Mouse (Mus musculus) forebrain, embryonic 16.5 days (tissue): ENCODE results near the gene Olfr524. TPM values are rescaled to one million over a fixed set of nuclear protein-coding genes. Genes with fewer than 3 reads are reported as not detected.

ENCODE experiments used
- ATAC-seq: fragments of 200-750 bp; cut with Nextera tagmentation; 2 replicates; pipeline ENCODE4 v1.8.0; 2017; ENCODE audit warnings: mild to moderate bottlenecking, moderate library complexity
- H3K27ac ChIP-seq: fragments of 300-500 bp; sonication (generic); 2 replicates; pipeline ENCODE4 v1.5.1; 2014; ENCODE audit warnings: low read length, control low read depth
- H3K27me3 ChIP-seq: fragments of 300-500 bp; sonication (generic); replicated peaks from 2 replicates; pipeline ENCODE4 v1.6.1; 2014; ENCODE audit warnings: low read length; ENCODE audit not compliant: control insufficient read depth, insufficient read depth
- H3K36me3 ChIP-seq: fragments of 300-500 bp; sonication (generic); 2 replicates; pipeline ENCODE4 v1.6.1; 2014; ENCODE audit not compliant: control insufficient read depth, insufficient read depth
- H3K4me1 ChIP-seq: fragments of 300-500 bp; sonication (generic); replicated peaks from 2 replicates; pipeline ENCODE4 v1.6.1; 2014; ENCODE audit warnings: low read length; ENCODE audit not compliant: control insufficient read depth, insufficient read depth
- H3K4me2 ChIP-seq: fragments of 300-500 bp; sonication (generic); 2 replicates; pipeline ENCODE4 v1.6.1; 2014; ENCODE audit warnings: mild to moderate bottlenecking, low read length, control low read depth
- H3K4me3 ChIP-seq: fragments of 300-500 bp; sonication (generic); replicated peaks from 2 replicates; pipeline ENCODE4 v1.5.1; 2014; ENCODE audit warnings: mild to moderate bottlenecking, low read length, control low read depth
- H3K9ac ChIP-seq: fragments of 300-500 bp; sonication (generic); replicated peaks from 2 replicates; pipeline ENCODE4 v1.6.1; 2014; ENCODE audit warnings: low read depth, low read length, control low read depth
- H3K9me3 ChIP-seq: fragments of 300-500 bp; sonication (generic); 2 replicates; pipeline ENCODE4 v1.6.1; 2016; ENCODE audit warnings: low read length; ENCODE audit not compliant: control insufficient read depth
- WGBS: fragments of 180-500 bp; shearing (Covaris S2); extraction: QIAGEN DNeasy Blood & Tissue Kit; methylation state at CpG from one replicate; pipeline ENCODE4 v1.1.7; 2014; 5-methylcytosine and 5-hydroxymethylcytosine counted together
- polyA plus RNA-seq: library from polyadenylated mRNA; unstranded; fragments of >200 nt; fragmentation: Nextera tagmentation; extraction: Ambion mirVana; gene quantifications from 2 replicates; pipeline ENCODE4 v1.2.1, GENCODE M21; 2015

The Olfr524 gene
- polyA plus RNA-seq, 1 experiment from 2014 or later, result not detected

- H3K27me3 ChIP-seq, result no peaks in the 10 kb centered on the region
- H3K9ac ChIP-seq, result no peak overlapping the region
- no peaks in the 10 kb centered on the region for H3K36me3 ChIP-seq
- no peaks in the 10 kb centered on the region for H3K9me3 ChIP-seq
- H3K4me1 ChIP-seq, result no peaks in the 10 kb centered on the region
- H3K27ac ChIP-seq, result no peak overlapping the region
- 87% methylated on average over 5 of the region's 5 CpGs for WGBS
- no peak for ATAC-seq
- no peak overlapping the region for H3K4me2 ChIP-seq
- H3K4me3 ChIP-seq, result no peak overlapping the region
Observed at GRCm38 (mm10) chr7:140213841-140214240, 8.1 kb upstream of the Olfr524 start.

GRCm38 (mm10) chr7:140208677-140209076 lies 2.9 kb upstream of the Olfr524 start:
- H3K36me3 ChIP-seq, result no peaks in the 10 kb centered on the region
- WGBS, result 92% methylated on average over 3 of the region's 3 CpGs
- no peaks in the 10 kb centered on the region for H3K9me3 ChIP-seq
- no peak for ATAC-seq
- H3K9ac ChIP-seq, result no peak overlapping the region
- no peak overlapping the region for H3K4me3 ChIP-seq
- no peaks in the 10 kb centered on the region for H3K27me3 ChIP-seq
- no peak overlapping the region for H3K4me2 ChIP-seq
- no peaks in the 10 kb centered on the region for H3K4me1 ChIP-seq
- H3K27ac ChIP-seq, result no peak overlapping the region

- H3K27me3 ChIP-seq, result no peaks in the 10 kb centered on the region
- H3K4me1 ChIP-seq, result no peaks in the 10 kb centered on the region
- no peak for ATAC-seq
- no peak overlapping the region for H3K27ac ChIP-seq
- H3K9ac ChIP-seq, result no peak overlapping the region
- WGBS, result 81% methylated on average over 8 of the region's 8 CpGs
- no peaks in the 10 kb centered on the region for H3K9me3 ChIP-seq
- no peak overlapping the region for H3K4me3 ChIP-seq
- no peaks in the 10 kb centered on the region for H3K36me3 ChIP-seq
- no peak overlapping the region for H3K4me2 ChIP-seq
Observed at GRCm38 (mm10) chr7:140208153-140208552, 2.4 kb upstream of the Olfr524 start.

GRCm38 (mm10) chr7:140206904-140207303 lies 1.1 kb upstream of the Olfr524 start:
- Histone ChIP-seq H3K4me2 (no peak overlapping the region), H3K36me3 (no peaks in the 10 kb centered on the region), H3K27ac (no peak overlapping the region), H3K4me1 (no peaks in the 10 kb centered on the region), H3K27me3 (no peaks in the 10 kb centered on the region), H3K9me3 (no peaks in the 10 kb centered on the region), H3K4me3 (no peak overlapping the region), H3K9ac (no peak overlapping the region)
- no peak for ATAC-seq
- 81% methylated on average over 3 of the region's 3 CpGs for WGBS

GRCm38 (mm10) chr7:140201090-140201489 lies 4.7 kb downstream of the Olfr524 start:
- Histone ChIP-seq H3K4me1 (no peaks in the 10 kb centered on the region), H3K4me2 (no peak overlapping the region)

GRCm38 (mm10) chr7:140196002-140196401 lies 9.8 kb downstream of the Olfr524 start:
- no peaks in the 10 kb centered on the region for H3K4me1 ChIP-seq
- no peak overlapping the region for H3K27ac ChIP-seq
- no peaks in the 10 kb centered on the region for H3K9me3 ChIP-seq
- no peaks in the 10 kb centered on the region for H3K36me3 ChIP-seq
- no peak overlapping the region for H3K9ac ChIP-seq
- H3K4me3 ChIP-seq, result no peak overlapping the region
- no peak for ATAC-seq
- no peak overlapping the region for H3K4me2 ChIP-seq
- no peaks in the 10 kb centered on the region for H3K27me3 ChIP-seq
- WGBS, result 85% methylated on average over 8 of the region's 8 CpGs

More at GRCm38 (mm10) chr7:140201090-140201489, 4.7 kb downstream of the Olfr524 start:
- no peak for ATAC-seq
- Histone ChIP-seq H3K9me3 (no peaks in the 10 kb centered on the region), H3K27ac (no peak overlapping the region), H3K4me3 (no peak overlapping the region), H3K36me3 (no peaks in the 10 kb centered on the region), H3K27me3 (no peaks in the 10 kb centered on the region), H3K9ac (no peak overlapping the region)
- 88% methylated on average over 4 of the region's 4 CpGs for WGBS

GRCm38 (mm10) chr7:140194031-140194430 lies 11.7 kb downstream of the Olfr524 start:
- H3K4me1 ChIP-seq, result no peaks in the 10 kb centered on the region
- no peaks in the 10 kb centered on the region for H3K27me3 ChIP-seq
- H3K9ac ChIP-seq, result no peak overlapping the region
- H3K27ac ChIP-seq, result no peak overlapping the region
- 90% methylated on average over 4 of the region's 4 CpGs for WGBS
- H3K36me3 ChIP-seq, result no peaks in the 10 kb centered on the region
- no peak overlapping the region for H3K4me3 ChIP-seq
- no peak overlapping the region for H3K4me2 ChIP-seq
- no peaks in the 10 kb centered on the region for H3K9me3 ChIP-seq
- no peak for ATAC-seq

GRCm38 (mm10) chr7:140192851-140193250 lies 12.9 kb downstream of the Olfr524 start:
- Histone ChIP-seq H3K4me2 (no peak overlapping the region), H3K9ac (no peak overlapping the region), H3K4me3 (no peak overlapping the region), H3K27me3 (no peaks in the 10 kb centered on the region), H3K4me1 (no peaks in the 10 kb centered on the region), H3K36me3 (no peaks in the 10 kb centered on the region), H3K9me3 (no peaks in the 10 kb centered on the region), H3K27ac (no peak overlapping the region)
- 87% methylated on average over 2 of the region's 2 CpGs for WGBS
- ATAC-seq, result no peak

- Histone ChIP-seq H3K4me1 (no peaks in the 10 kb centered on the region), H3K27me3 (no peaks in the 10 kb centered on the region), H3K4me2 (no peak overlapping the region), H3K4me3 (no peak overlapping the region), H3K9me3 (no peaks in the 10 kb centered on the region), H3K36me3 (no peaks in the 10 kb centered on the region), H3K9ac (no peak overlapping the region), H3K27ac (no peak overlapping the region)
- 57% methylated on average over 2 of the region's 2 CpGs for WGBS
- no peak for ATAC-seq
Observed at GRCm38 (mm10) chr7:140192445-140192844, 13.3 kb downstream of the Olfr524 start.

- 88% methylated on average over 1 of the region's 1 CpGs for WGBS
- no peaks in the 10 kb centered on the region for H3K27me3 ChIP-seq
Observed at GRCm38 (mm10) chr7:140190435-140190834, 15.3 kb downstream of the Olfr524 start.

More at GRCm38 (mm10) chr7:140190435-140190834, 15.3 kb downstream of the Olfr524 start:
- Histone ChIP-seq H3K4me2 (no peak overlapping the region), H3K27ac (no peak overlapping the region), H3K4me1 (no peaks in the 10 kb centered on the region), H3K4me3 (no peak overlapping the region), H3K9ac (no peak overlapping the region), H3K36me3 (no peaks in the 10 kb centered on the region), H3K9me3 (no peaks in the 10 kb centered on the region)
- ATAC-seq, result no peak
